Mouse (Mus musculus) heart, postnatal 0 days (tissue): ENCODE measurements around the gene Ahcyl2.

Experiments used
- CTCF ChIP-seq: IDR thresholded peaks from 2 replicates; pipeline ENCODE4 v1.5.1; 2016; ENCODE audit warnings: antibody characterized with exemption, control low read depth, low read depth
- EP300 ChIP-seq: IDR thresholded peaks from 2 replicates; pipeline ENCODE4 v1.6.1; 2016; ENCODE audit warnings: antibody characterized with exemption, low read depth

- TF ChIP-seq CTCF (no peak), EP300 (no peak)
Observed at GRCm38 (mm10) chr6:29736610-29737458, 31.0 kb upstream of the Ahcyl2 start.
